Mouse (Mus musculus) MEL (cell line): ENCODE data around the gene Ndc1. TPM values are rescaled to one million over a fixed set of nuclear protein-coding genes. Genes with fewer than 3 reads are reported as not detected.

Experiments
- DNase-seq: peaks from one replicate; pipeline ENCODE4 v3.0.0; 2011; ENCODE audit warnings: low read depth, low spot score
- H3K27ac ChIP-seq: 2 replicates; pipeline ENCODE4 v1.5.1; 2012; ENCODE audit warnings: low read depth, mild to moderate bottlenecking, control low read depth, low read length, moderate library complexity; ENCODE audit not compliant: control insufficient read depth
- H3K27me3 ChIP-seq, 2 experiments: fragments of 150-350 bp in 1 of 2; sonication (generic) in 1 of 2; 2 replicates each; pipeline ENCODE4 v1.6.1; 2012; ENCODE audit warnings: low read length in 2 of 2, mild to moderate bottlenecking in 2 of 2, improper control_type of control experiment in 1 of 2, moderate library complexity in 1 of 2; ENCODE audit not compliant: insufficient read depth in 2 of 2, control insufficient read depth in 1 of 2
- H3K36me3 ChIP-seq, 2 experiments: 2 replicates each; pipeline ENCODE4 v1.6.1; 2012 to 2014; ENCODE audit warnings: low read length in 2 of 2, improper control_type of control experiment in 1 of 2, inconsistent platforms in 1 of 2, mild to moderate bottlenecking in 1 of 2; ENCODE audit not compliant: insufficient read depth in 2 of 2, control insufficient read depth in 1 of 2
- H3K4me1 ChIP-seq, 2 experiments: fragments of 150-350 bp in 1 of 2; sonication (generic) in 1 of 2; 2 replicates each; pipeline ENCODE4 v1.6.1; 2012; ENCODE audit warnings: low read length in 2 of 2, improper control_type of control experiment in 1 of 2, mild to moderate bottlenecking in 1 of 2; ENCODE audit not compliant: insufficient read depth in 2 of 2, control insufficient read depth in 1 of 2
- H3K4me3 ChIP-seq, 2 experiments: fragments of 150-350 bp in 1 of 2; sonication (generic) in 1 of 2; 2 replicates each; pipeline ENCODE4 v1.5.1; 2012; ENCODE audit warnings: low read depth in 2 of 2, low read length in 2 of 2, mild to moderate bottlenecking in 2 of 2, moderate library complexity in 2 of 2, control low read depth in 1 of 2, improper control_type of control experiment in 1 of 2; ENCODE audit not compliant: control insufficient read depth in 1 of 2, insufficient read depth in 1 of 2
- H3K79me2 ChIP-seq: 2 replicates; pipeline ENCODE4 v1.6.1; 2012; ENCODE audit warnings: mild to moderate bottlenecking, low read length, moderate library complexity; ENCODE audit not compliant: control insufficient read depth, poor library complexity, insufficient read depth
- H3K9ac ChIP-seq: 2 replicates; pipeline ENCODE4 v1.6.1; 2012; ENCODE audit warnings: low read depth, mild to moderate bottlenecking, control low read depth, low read length, moderate library complexity; ENCODE audit not compliant: control insufficient read depth, poor library complexity, severe bottlenecking
- H3K9me3 ChIP-seq: fragments of 150-350 bp; sonication (generic); replicated peaks from 2 replicates; pipeline ENCODE4 v1.6.1; 2012; ENCODE audit warnings: mild to moderate bottlenecking, low read length, improper control_type of control experiment, moderate library complexity; ENCODE audit not compliant: insufficient read depth
- BHLHE40 ChIP-seq: IDR thresholded peaks from 2 replicates; pipeline ENCODE4 v1.6.1; 2012; ENCODE audit warnings: low read depth, mild to moderate bottlenecking, inconsistent platforms, low read length, improper control_type of control experiment, borderline replicate concordance
- CHD1 ChIP-seq: IDR thresholded peaks from 2 replicates; pipeline ENCODE4 v1.6.1; 2012; ENCODE audit warnings: low read depth, mild to moderate bottlenecking, inconsistent platforms, low read length, improper control_type of control experiment
- CHD2 ChIP-seq: IDR thresholded peaks from 2 replicates; pipeline ENCODE4 v1.6.1; 2011; ENCODE audit warnings: low read length, improper control_type of control experiment
- CTCF ChIP-seq, 3 experiments: IDR thresholded peaks in 2 of 3; conservative IDR thresholded peaks in 1 of 3; 2 replicates each; pipeline ENCODE4 v1.5.1; 2011 to 2012; ENCODE audit warnings: low read length in 3 of 3, low read depth in 2 of 3, mild to moderate bottlenecking in 2 of 3, improper control_type of control experiment in 1 of 3, inconsistent platforms in 1 of 3, mixed read lengths in 1 of 3, moderate library complexity in 1 of 3; ENCODE audit not compliant: control insufficient read depth in 1 of 3, insufficient read depth in 1 of 3, poor library complexity in 1 of 3, severe bottlenecking in 1 of 3
- ELF1 ChIP-seq: IDR thresholded peaks from 2 replicates; pipeline ENCODE4 v1.6.1; 2014; ENCODE audit warnings: low read depth, mild to moderate bottlenecking, inconsistent platforms, low read length, improper control_type of control experiment, moderate library complexity
- ETS1 ChIP-seq: IDR thresholded peaks from 2 replicates; pipeline ENCODE4 v1.6.1; 2012; ENCODE audit warnings: low read depth, mild to moderate bottlenecking, inconsistent platforms, low read length, improper control_type of control experiment, moderate library complexity
- GABPA ChIP-seq: IDR thresholded peaks from 2 replicates; pipeline ENCODE4 v1.6.1; 2012; ENCODE audit warnings: low read depth, mild to moderate bottlenecking, inconsistent platforms, low read length, improper control_type of control experiment, moderate library complexity
- HCFC1 ChIP-seq: IDR thresholded peaks from 2 replicates; pipeline ENCODE4 v1.6.1; 2012; ENCODE audit warnings: low read depth, mild to moderate bottlenecking, inconsistent platforms, low read length, improper control_type of control experiment, moderate library complexity
- JUND ChIP-seq: IDR thresholded peaks from 2 replicates; pipeline ENCODE4 v1.6.1; 2011; ENCODE audit warnings: low read depth, mild to moderate bottlenecking, improper control_type of control experiment, low read length
- MEF2A ChIP-seq: IDR thresholded peaks from 2 replicates; pipeline ENCODE4 v1.6.1; 2014; ENCODE audit warnings: low read depth, mild to moderate bottlenecking, inconsistent platforms, low read length, improper control_type of control experiment; ENCODE audit not compliant: poor library complexity, insufficient replicate concordance, severe bottlenecking; ENCODE audit errors: extremely low read depth
- MXI1 ChIP-seq: IDR thresholded peaks from 2 replicates; pipeline ENCODE4 v1.6.1; 2011; ENCODE audit warnings: mild to moderate bottlenecking, low read depth, low read length, improper control_type of control experiment
- NRF1 ChIP-seq: IDR thresholded peaks from 2 replicates; pipeline ENCODE4 v1.6.1; 2014; ENCODE audit warnings: low read depth, mild to moderate bottlenecking, inconsistent platforms, low read length, improper control_type of control experiment, moderate library complexity; ENCODE audit not compliant: poor library complexity, insufficient read depth, severe bottlenecking
- POLR2AphosphoS5 ChIP-seq: IDR thresholded peaks from 2 replicates; pipeline ENCODE4 v1.6.1; 2012; ENCODE audit warnings: low read depth, borderline replicate concordance, mild to moderate bottlenecking, inconsistent platforms, low read length, moderate library complexity, mixed read lengths
- TAL1 ChIP-seq: IDR thresholded peaks from 2 replicates; pipeline ENCODE4 v1.6.1; 2012; ENCODE audit warnings: mild to moderate bottlenecking, inconsistent platforms, low read length, moderate library complexity, mixed read lengths
- TBP ChIP-seq: IDR thresholded peaks from 2 replicates; pipeline ENCODE4 v1.8.0; 2011; ENCODE audit warnings: low read depth, low read length, improper control_type of control experiment
- UBTF ChIP-seq: IDR thresholded peaks from 2 replicates; pipeline ENCODE4 v1.6.1; 2012; ENCODE audit warnings: low read depth, mild to moderate bottlenecking, inconsistent platforms, low read length, improper control_type of control experiment, moderate library complexity, borderline replicate concordance; ENCODE audit not compliant: insufficient read depth
- ZC3H11A ChIP-seq: IDR thresholded peaks from 2 replicates; pipeline ENCODE4 v1.6.1; 2012; ENCODE audit warnings: low read depth, mild to moderate bottlenecking, inconsistent platforms, low read length, improper control_type of control experiment
- ZKSCAN1 ChIP-seq: IDR thresholded peaks from 2 replicates; pipeline ENCODE4 v1.6.1; 2012; ENCODE audit warnings: low read depth, mild to moderate bottlenecking, inconsistent platforms, low read length, improper control_type of control experiment, moderate library complexity
- ZMIZ1 ChIP-seq: IDR thresholded peaks from 2 replicates; pipeline ENCODE4 v1.6.1; 2012; ENCODE audit warnings: low read depth, mild to moderate bottlenecking, inconsistent platforms, low read length, improper control_type of control experiment, moderate library complexity
- ZNF384 ChIP-seq: IDR thresholded peaks from 2 replicates; pipeline ENCODE4 v1.6.1; 2012; ENCODE audit warnings: low read depth, mild to moderate bottlenecking, inconsistent platforms, low read length, improper control_type of control experiment
- polyA plus RNA-seq, 2 experiments: library from polyadenylated mRNA; stranded (reverse) in 1 of 2; unstranded in 1 of 2; fragments of >175 nt in 1 of 2; fragments of >200 nt in 1 of 2; gene quantifications; 2 replicates each; pipeline versions ENCODE4 v1.2.1 to v1.2.4; 2012; ENCODE audit warnings: low replicate concordance in 2 of 2, low read depth in 1 of 2; ENCODE audit not compliant: insufficient read length in 2 of 2, insufficient read depth in 1 of 2, missing spikeins in 1 of 2
- total RNA-seq: library from RNA; depleted of rRNA; stranded (reverse); fragments of 300-350 nt; gene quantifications from 2 replicates; pipeline ENCODE4 v1.2.3, GENCODE M21; 2012; rRNA removed

Ndc1 gene
- total and polyA plus RNA-seq, 3 experiments: 54.0 to 274 (median 57.2) TPM

DNA sequence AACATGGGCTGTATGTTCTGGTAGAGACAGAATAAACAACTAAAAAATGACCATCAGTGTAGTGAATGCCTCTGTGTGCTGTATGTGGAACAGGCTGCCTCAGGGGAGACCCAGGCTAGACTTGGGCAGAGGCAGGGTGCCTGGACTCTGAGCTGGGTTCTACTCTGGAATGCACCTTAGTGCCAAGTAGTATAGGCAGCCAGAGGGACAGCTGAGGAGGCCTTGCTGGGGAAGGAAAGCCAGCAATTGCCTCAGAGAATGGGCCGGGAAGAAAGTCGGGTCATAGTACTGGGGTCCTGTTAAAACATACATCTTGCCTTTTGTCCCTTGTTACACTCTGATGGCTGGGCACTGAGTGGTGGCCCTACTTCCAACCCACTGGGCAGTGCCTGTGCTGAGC, 91.9 kb downstream of the Ndc1 start:
- Histone ChIP-seq H3K4me3 (no peak overlapping the region; a peak in 1 of 4 replicates), H3K9ac (no peak overlapping the region), H3K36me3 (peaks cover 0 to 14% of the 10 kb centered on the region in 2 experiments; a peak in 2 of 4 replicates), H3K27ac (no peak overlapping the region), H3K79me2 (no peaks in the 10 kb centered on the region), H3K4me1 (peaks cover 2 to 25% of the 10 kb centered on the region in 2 experiments; a peak in 2 of 4 replicates), H3K9me3 (no peaks in the 10 kb centered on the region), H3K27me3 (no peaks in the 10 kb centered on the region)
- TF ChIP-seq TAL1 (no peak), GABPA (no peak), ZNF384 (no peak), NRF1 (no peak)
- no peak for DNase-seq

DNA sequence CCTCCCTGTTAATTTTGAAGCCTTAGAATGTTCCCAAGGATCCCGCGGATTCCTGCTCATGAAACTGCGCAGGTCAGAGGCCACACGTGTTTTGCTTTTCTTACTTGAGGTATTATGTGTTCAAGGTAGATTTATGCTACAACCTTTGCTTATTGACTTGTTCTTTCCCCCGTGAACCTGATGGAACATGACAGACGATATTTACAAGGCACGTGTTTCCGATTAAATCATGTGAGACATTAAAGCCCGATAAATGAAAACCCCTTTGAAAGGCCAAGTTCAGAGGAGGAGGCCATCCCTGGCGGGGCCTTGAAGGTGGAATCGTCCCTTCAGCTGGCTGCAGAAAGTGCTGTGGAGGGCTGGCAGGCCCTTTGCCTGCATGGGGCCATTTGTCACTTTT, 92.9 kb downstream of the Ndc1 start:
- Histone ChIP-seq H3K27ac (no peak overlapping the region), H3K27me3 (no peaks in the 10 kb centered on the region), H3K36me3 (peaks cover 0 to 14% of the 10 kb centered on the region in 2 experiments; a peak in 2 of 4 replicates), H3K79me2 (no peaks in the 10 kb centered on the region), H3K9ac (no peak overlapping the region), H3K9me3 (no peaks in the 10 kb centered on the region), H3K4me3 (no peak overlapping the region), H3K4me1 (peaks cover 2 to 25% of the 10 kb centered on the region in 2 experiments; a peak in 2 of 4 replicates)
- TF ChIP-seq JUND: no peak
- no peak for TF ChIP-seq BHLHE40
- TF ChIP-seq CHD1: no peak
- no peak for TF ChIP-seq ZMIZ1
- TF ChIP-seq POLR2AphosphoS5: no peak
- no peak for TF ChIP-seq ETS1
- no peak for TF ChIP-seq TBP
- TF ChIP-seq UBTF: no peak
- no peak for TF ChIP-seq CHD2
- no peak for TF ChIP-seq HCFC1
- TF ChIP-seq ELF1: no peak
- TF ChIP-seq MEF2A: no peak
- TF ChIP-seq ZNF384: no peak
- no peak for TF ChIP-seq MXI1
- TF ChIP-seq CTCF (IDR thresholded peaks at IDR 0.05 in 2 of 3, conservative IDR thresholded peaks at IDR 0.05 in 1 of 3; ENCODE audit: control insufficient read depth in 1 of 3, insufficient read depth in 1 of 3, low read depth in 2 of 3, low read length in 3 of 3, poor library complexity in 1 of 3, severe bottlenecking in 1 of 3): no peak
- no peak for TF ChIP-seq ZKSCAN1
- no peak for TF ChIP-seq ZC3H11A
- DNase-seq: no peak

Other genes starting within 250 kb of the Ndc1 start
- 51.9 and 55.8 TPM in 2 replicates for gene Tmem59, start 189.4 kb upstream of the Ndc1 start, total RNA-seq
- gene Tmem59, start 189.4 kb upstream of the Ndc1 start, polyA plus RNA-seq: 10 to 100 TPM in 1 of 2 experiments, not detected in 1; 78.9 TPM
- 1.5 and 1.9 TPM in 2 replicates for gene Tceanc2, start 188.7 kb upstream of the Ndc1 start, total RNA-seq
- gene Tceanc2, start 188.7 kb upstream of the Ndc1 start, polyA plus RNA-seq: 1 to 10 TPM in 1 of 2 experiments, not detected in 1; 9.4 TPM
- 0.15 TPM in 1 of 2 replicates, not detected in the other for gene Ldlrad1, start 158.6 kb upstream of the Ndc1 start, total RNA-seq
- not detected for gene Ldlrad1, start 158.6 kb upstream of the Ndc1 start, polyA plus RNA-seq
- 8.6 and 9.3 TPM in 2 replicates for gene Lrrc42, start 114.3 kb upstream of the Ndc1 start, total RNA-seq
- gene Lrrc42, start 114.3 kb upstream of the Ndc1 start, polyA plus RNA-seq: 10 to 100 TPM in 1 of 2 experiments, not detected in 1; 48.9 TPM
- gene Hspb11, start 114.2 kb upstream of the Ndc1 start, total RNA-seq: 11.2 and 12.4 TPM in 2 replicates
- gene Hspb11, start 114.2 kb upstream of the Ndc1 start, polyA plus RNA-seq: 10 to 100 TPM in 1 of 2 experiments, not detected in 1; 16.8 TPM
- gene Dio1, start 60.6 kb upstream of the Ndc1 start, total RNA-seq: not detected in 2 replicates
- under 1 TPM in 1 of 2 experiments, not detected in 1; 0.13 TPM for gene Dio1, start 60.6 kb upstream of the Ndc1 start, polyA plus RNA-seq
- gene Yipf1, start 53.4 kb upstream of the Ndc1 start, total RNA-seq: 37.5 and 40.6 TPM in 2 replicates
- gene Yipf1, start 53.4 kb upstream of the Ndc1 start, polyA plus RNA-seq: 100 to 1,000 TPM in 1 of 2 experiments, 10 to 100 TPM in 1; 43.5 to 549 TPM
- 0.46 TPM in 1 of 2 replicates, not detected in the other for gene Glis1, start 66.8 kb downstream of the Ndc1 start, total RNA-seq
- under 1 TPM in 1 of 2 experiments, not detected in 1; 0.93 TPM for gene Glis1, start 66.8 kb downstream of the Ndc1 start, polyA plus RNA-seq